Mouse (Mus musculus) lung, postnatal 36 days (tissue): Measurements from ENCODE around the gene Fyn.

Experiments used
- DNase-seq: peaks from one replicate; pipeline ENCODE4 v3.0.0; 2022; ENCODE audit warnings: mixed read lengths

Gene Fyn

GRCm38 (mm10) chr10:39445870-39446269 lies 77.2 kb downstream of the Fyn start:
- DNase-seq: no peak

- no peak for DNase-seq
These were observed 78.1 kb downstream of the Fyn start for GRCm38 (mm10) chr10:39446706-39447105.

- DNase-seq: no peak
These were observed 80.5 kb downstream of the Fyn start for GRCm38 (mm10) chr10:39449179-39449578.

- DNase-seq: no peak
These were observed 81.7 kb downstream of the Fyn start for GRCm38 (mm10) chr10:39450356-39450755.

GRCm38 (mm10) chr10:39451065-39451464 lies 82.4 kb downstream of the Fyn start:
- peak; percentile 78 for DNase-seq

- DNase-seq: no peak
These were observed 83.4 kb downstream of the Fyn start for GRCm38 (mm10) chr10:39451918-39452624.

GRCm38 (mm10) chr10:39455344-39455743 lies 86.7 kb downstream of the Fyn start:
- DNase-seq: no peak

GRCm38 (mm10) chr10:39455857-39456620 lies 87.4 kb downstream of the Fyn start:
- no peak for DNase-seq

- DNase-seq: no peak
These were observed 88.1 kb downstream of the Fyn start for GRCm38 (mm10) chr10:39456776-39457175.

GRCm38 (mm10) chr10:39457281-39457680 lies 88.6 kb downstream of the Fyn start:
- DNase-seq: no peak

GRCm38 (mm10) chr10:39458766-39459699 lies 90.4 kb downstream of the Fyn start:
- peak; percentile 24 for DNase-seq

GRCm38 (mm10) chr10:39460621-39461020 lies 92.0 kb downstream of the Fyn start:
- peak; percentile 40 for DNase-seq

- no peak for DNase-seq
These were observed 93.3 kb downstream of the Fyn start for GRCm38 (mm10) chr10:39461909-39462308.

- DNase-seq: peak; percentile 51
These were observed 94.1 kb downstream of the Fyn start for GRCm38 (mm10) chr10:39462711-39463110.

- DNase-seq: no peak
These were observed 95.7 kb downstream of the Fyn start for GRCm38 (mm10) chr10:39464383-39464782.

- DNase-seq: peak; percentile 70
These were observed 98.7 kb downstream of the Fyn start for GRCm38 (mm10) chr10:39467317-39467716.

GRCm38 (mm10) chr10:39467821-39468220 lies 99.2 kb downstream of the Fyn start:
- DNase-seq: no peak

- DNase-seq: no peak
These were observed 99.9 kb downstream of the Fyn start for GRCm38 (mm10) chr10:39468576-39468975.

- DNase-seq: no peak
These were observed 100.7 kb downstream of the Fyn start for GRCm38 (mm10) chr10:39469341-39469740.

- DNase-seq: peak; percentile 18
These were observed 101.7 kb downstream of the Fyn start for GRCm38 (mm10) chr10:39470321-39470720.

- no peak for DNase-seq
These were observed 102.5 kb downstream of the Fyn start for GRCm38 (mm10) chr10:39471040-39471713.

GRCm38 (mm10) chr10:39471714-39472531 lies 103.3 kb downstream of the Fyn start:
- peak; percentile 36 for DNase-seq
